Mouse (Mus musculus) cortical plate, adult 2 months (tissue): ENCODE data around the gene Rrnad1.

Experiments used
- CTCF ChIP-seq: fragments of 200-500 bp; IDR thresholded peaks from 2 replicates; pipeline ENCODE4 v1.5.1; 2011; ENCODE audit warnings: mild to moderate bottlenecking, control low read depth, low read length; ENCODE audit not compliant: insufficient read depth; ENCODE audit errors: extremely low read depth
- POLR2A ChIP-seq: fragments of 200-500 bp; IDR thresholded peaks from 2 replicates; pipeline ENCODE4 v1.6.1; 2011; ENCODE audit warnings: mild to moderate bottlenecking, low read length, control low read depth; ENCODE audit not compliant: insufficient read depth; ENCODE audit errors: extremely low read depth

GRCm38 (mm10) chr3:87952440-87952839 is 21.9 kb upstream of the Rrnad1 start:
- TF ChIP-seq POLR2A (no peak), CTCF (no peak)
